Mouse (Mus musculus): ENCODE measurements around the gene Rasl11b. TPM values are rescaled to one million over a fixed set of nuclear protein-coding genes. Genes with fewer than 3 reads are reported as not detected.

Gene Rasl11b
- 10 to 100 TPM in 1 of 2 experiments, 1 to 10 TPM in 1; 4.9 to 14.1 TPM for polyA plus RNA-seq (2017; shearing (Covaris generic))

GRCm38 (mm10) chr5:74194841-74195613, at the start of gene Rasl11b:
Rasl11b (plus strand) TSS chr5:74195286.

Other genes with a start within 250 kb of the Rasl11b start
- 1 to 10 TPM; 7.8 to 8.7 TPM for gene Usp46, start 126.9 kb upstream of the Rasl11b start, polyA plus RNA-seq (2017; shearing (Covaris generic))